Mouse (Mus musculus) pancreas, adult 10 weeks (tissue): ENCODE measurements around the gene AL731706.1. TPM values are rescaled to one million over a fixed set of nuclear protein-coding genes. Genes with fewer than 3 reads are reported as not detected.

ENCODE experiments used
- polyA plus RNA-seq: library from polyadenylated mRNA; stranded (reverse); fragments of 350-450 nt; fragmentation: Illumina TruSeq; extraction: RNeasy Lipid Tissue Mini Kit (QIAGEN cat#74804); gene quantifications from one replicate; pipeline ENCODE4 v1.2.3, GENCODE M21; 2015; ENCODE audit warnings: low read depth, low replicate concordance; ENCODE audit not compliant: insufficient read depth

The AL731706.1 gene
- polyA plus RNA-seq, result 3.8 TPM

DNA sequence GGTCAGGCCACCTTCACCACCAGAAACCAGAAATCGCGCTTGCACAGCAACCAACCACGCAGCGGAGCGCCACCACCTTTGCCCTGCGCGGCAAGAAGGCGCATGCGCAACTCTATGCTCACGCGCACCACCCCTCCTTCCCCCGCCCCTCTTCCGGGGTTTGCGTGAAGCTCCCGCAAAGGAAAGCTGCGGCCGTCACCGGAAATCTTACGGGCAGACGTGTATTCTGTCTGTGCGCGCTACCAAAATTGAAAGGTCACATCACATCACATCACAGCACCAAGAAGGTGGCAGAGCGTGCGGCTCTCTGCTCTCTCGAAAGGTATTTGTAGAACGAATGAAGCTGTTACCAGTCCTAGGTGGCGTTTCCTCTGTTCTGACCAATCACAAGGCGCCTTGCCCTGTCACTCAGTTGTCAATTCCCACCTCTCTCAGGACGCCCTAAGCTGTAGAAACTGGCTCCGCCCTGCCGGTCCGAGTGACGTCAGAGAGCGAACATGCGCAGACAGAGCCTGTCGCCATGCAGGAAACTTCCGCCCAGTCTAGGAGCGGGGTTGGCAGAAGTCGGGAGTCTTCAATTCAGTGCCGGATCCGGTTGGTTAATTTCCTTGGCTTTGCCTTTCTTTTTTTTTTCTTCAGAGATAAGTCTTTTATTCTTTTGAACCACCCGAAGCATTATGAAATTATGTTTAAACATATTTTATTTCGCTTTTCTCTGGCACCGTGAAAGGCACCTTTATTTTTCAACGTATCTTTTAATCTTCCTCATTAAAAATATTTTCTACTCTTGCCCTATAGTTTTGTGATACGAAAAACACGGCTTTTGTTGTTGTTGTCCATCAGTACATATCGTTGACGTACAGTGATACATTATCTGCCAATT lies at the start of gene AL731706.1, which contains the start of the genes Slx4ip and Mkks:
TSS of gene AL731706.1 (minus strand) at position 322 of the 883 bp plus-strand sequence.
TSS of gene Slx4ip (plus strand) at position 151 of the 883 bp plus-strand sequence.
TSS of gene Mkks (minus strand) at position 322 of the 883 bp plus-strand sequence.

DNA sequence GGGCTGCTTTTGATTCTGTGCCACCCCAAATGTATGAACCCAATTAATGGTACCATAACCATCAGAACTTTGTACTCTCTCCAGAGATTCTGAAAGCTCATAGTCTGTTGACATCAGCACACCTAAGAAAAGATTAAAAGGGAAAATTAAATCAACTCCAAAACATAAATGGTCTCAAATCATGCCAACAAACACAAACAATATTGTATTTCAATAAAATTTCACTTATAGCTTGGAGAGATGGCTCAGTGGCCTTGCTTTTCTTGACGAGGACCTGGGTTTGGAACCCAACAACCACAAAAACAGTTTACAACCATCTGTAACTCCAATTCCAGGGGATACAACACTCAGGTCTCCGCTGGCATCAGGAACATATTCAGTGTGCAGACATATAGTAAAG lies 5.6 kb downstream of the AL731706.1 start, which contains the start of gene AL731706.2:
TSS of gene AL731706.2 (minus strand) at position 101 of the 400 bp plus-strand sequence.

Other genes starting within 250 kb of the AL731706.1 start
- gene Snap25, start 177.9 kb downstream of the AL731706.1 start, polyA plus RNA-seq, result 7.8 TPM
- not detected for gene AL731706.2, start 5.7 kb downstream of the AL731706.1 start, polyA plus RNA-seq
- 0.85 TPM for gene Slx4ip, start 171 bp downstream of the AL731706.1 start, polyA plus RNA-seq
- 2.5 TPM for gene Mkks, start within 50 bp of the AL731706.1 start, polyA plus RNA-seq
- gene Jag1, start 225.3 kb upstream of the AL731706.1 start, polyA plus RNA-seq, result 5.9 TPM